Mouse (Mus musculus): ENCODE measurements at regions not wholly inside any gene's neighbourhood (a gene's known extent, or its start where the extent isn't known, plus 50 kb on each side); places are given as distances from the start of the nearest gene placed in this dataset.

DNA sequence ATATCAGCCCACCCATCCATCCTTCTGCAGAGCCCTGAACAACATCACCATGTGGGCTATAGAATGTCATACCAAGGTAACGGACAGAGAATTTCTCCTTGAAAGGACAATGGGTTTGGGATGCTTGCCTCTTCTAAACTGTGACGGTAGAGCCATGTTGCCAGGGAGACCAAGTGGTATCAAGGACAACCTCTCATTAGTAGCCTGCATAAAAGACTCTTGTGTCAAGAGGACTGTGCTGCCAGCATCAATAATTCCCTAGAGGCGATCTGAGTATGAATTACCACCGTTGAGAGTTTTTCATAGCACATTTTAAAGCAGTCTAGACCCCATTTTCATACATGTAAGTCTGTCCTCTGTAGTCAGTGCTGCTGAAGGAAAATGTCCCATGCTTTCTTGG, 79.3 kb upstream of the Hpf1 start:
- Histone ChIP-seq H3K9me3 (ENCODE audit: control insufficient read depth, low read length) (no peaks in the 10 kb centered on the region), H3K36me3 (ENCODE audit: control insufficient read depth, insufficient read depth, low read length) (no peaks in the 10 kb centered on the region), H3K4me1 (ENCODE audit: control insufficient read depth, insufficient read depth, low read length) (no peaks in the 10 kb centered on the region), H3K9ac (ENCODE audit: low read depth, low read length) (no peak overlapping the region), H3K4me3 (ENCODE audit: low read depth, low read length) (no peak overlapping the region), H3K27ac (replicated peaks; ENCODE audit: low read depth, low read length) (no peak overlapping the region), H3K4me2 (ENCODE audit: low read depth, low read length) (no peak overlapping the region), H3K27me3 (replicated peaks; ENCODE audit: control insufficient read depth, insufficient read depth, low read length) (no peaks in the 10 kb centered on the region)
- ATAC-seq (ENCODE audit: low read depth) (peak; percentile 57; the same call in 1 of the 2 replicates), DNase-seq (ENCODE audit: low spot score) (peak; percentile 5)
- 69% methylated on average over 4 of the region's 4 CpGs for WGBS

DNA sequence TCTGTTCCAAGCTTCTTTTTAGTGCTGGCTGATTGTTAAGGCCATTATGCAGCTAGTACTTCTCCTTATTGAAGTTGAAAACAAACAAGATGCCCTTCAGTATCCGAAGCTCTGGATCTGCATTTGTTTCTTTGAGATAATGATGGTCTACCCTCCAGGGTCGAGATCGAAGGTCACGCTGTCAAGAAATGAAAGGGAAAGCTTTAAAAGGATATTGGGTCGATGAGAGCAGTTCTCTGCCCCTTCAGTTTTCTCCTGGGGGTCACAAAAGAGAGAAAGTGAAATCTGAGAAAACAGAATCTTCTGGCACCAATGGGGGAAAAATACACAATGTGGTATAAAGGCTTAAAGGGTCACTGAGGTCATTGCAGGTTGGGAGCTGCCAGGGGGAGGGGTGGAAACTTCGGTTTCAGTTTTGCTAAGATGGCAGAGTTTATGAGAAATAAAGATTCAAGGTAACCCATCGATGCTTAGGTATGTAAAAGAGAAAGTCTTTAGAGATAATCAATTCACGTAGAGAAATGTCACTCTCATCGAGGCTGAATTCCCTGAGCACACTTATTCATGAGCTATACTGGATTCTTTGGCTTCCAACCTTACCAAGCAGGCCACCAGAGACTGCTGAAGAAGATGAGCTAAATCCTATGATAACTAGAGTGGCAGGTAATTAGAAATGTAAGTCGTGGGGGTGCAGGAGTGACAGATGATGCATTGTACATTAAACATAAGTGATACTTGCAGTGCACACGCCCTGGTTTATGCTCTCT, 64.4 kb upstream of the Hpf1 start:
- 60% methylated on average over 11 of the region's 11 CpGs for WGBS
- no peak overlapping the region for H3K4me2 ChIP-seq (ENCODE audit: low read depth, low read length)
- H3K27me3 ChIP-seq (replicated peaks; ENCODE audit: control insufficient read depth, insufficient read depth, low read length), result no peaks in the 10 kb centered on the region
- no peaks in the 10 kb centered on the region for H3K36me3 ChIP-seq (ENCODE audit: control insufficient read depth, insufficient read depth, low read length)
- ATAC-seq (ENCODE audit: low read depth) (no peak), DNase-seq (ENCODE audit: low spot score) (no peak)
- H3K27ac ChIP-seq (replicated peaks; ENCODE audit: low read depth, low read length), result no peak overlapping the region
- H3K4me3 ChIP-seq (ENCODE audit: low read depth, low read length), result no peak overlapping the region
- H3K9ac ChIP-seq (ENCODE audit: low read depth, low read length), result no peak overlapping the region
- H3K9me3 ChIP-seq (ENCODE audit: control insufficient read depth, low read length), result no peaks in the 10 kb centered on the region
- no peaks in the 10 kb centered on the region for H3K4me1 ChIP-seq (ENCODE audit: control insufficient read depth, insufficient read depth, low read length)

DNA sequence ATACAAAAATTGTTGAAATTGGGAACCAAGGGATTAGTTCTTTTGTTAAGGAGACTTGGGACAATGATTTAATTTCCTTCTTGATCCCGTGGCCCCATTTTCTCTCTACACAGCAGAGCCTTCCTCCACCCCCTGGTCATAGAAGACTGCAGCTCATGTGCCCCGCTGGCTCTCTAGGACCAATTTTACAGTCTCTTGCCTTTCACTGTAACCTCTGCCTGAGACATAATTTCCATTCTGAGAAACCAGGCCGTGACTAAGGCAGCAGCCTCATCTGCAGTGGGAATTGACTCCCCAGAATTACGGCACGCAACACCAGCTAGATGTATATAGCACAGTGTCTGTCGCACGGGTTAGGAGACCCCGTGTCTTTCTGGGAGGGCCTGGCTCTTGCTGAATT, 63.0 kb upstream of the Hpf1 start:
- ATAC-seq (ENCODE audit: low read depth) (no peak), DNase-seq (ENCODE audit: low spot score) (no peak)
- H3K4me1 ChIP-seq (ENCODE audit: control insufficient read depth, insufficient read depth, low read length), result no peaks in the 10 kb centered on the region
- 92% methylated on average over 8 of the region's 8 CpGs for WGBS
- no peak overlapping the region for H3K27ac ChIP-seq (replicated peaks; ENCODE audit: low read depth, low read length)
- no peak overlapping the region for H3K4me3 ChIP-seq (ENCODE audit: low read depth, low read length)
- H3K36me3 ChIP-seq (ENCODE audit: control insufficient read depth, insufficient read depth, low read length), result no peaks in the 10 kb centered on the region
- H3K27me3 ChIP-seq (replicated peaks; ENCODE audit: control insufficient read depth, insufficient read depth, low read length), result no peaks in the 10 kb centered on the region
- H3K9me3 ChIP-seq (ENCODE audit: control insufficient read depth, low read length), result no peaks in the 10 kb centered on the region
- H3K4me2 ChIP-seq (ENCODE audit: low read depth, low read length), result no peak overlapping the region
- no peak overlapping the region for H3K9ac ChIP-seq (ENCODE audit: low read depth, low read length)

DNA sequence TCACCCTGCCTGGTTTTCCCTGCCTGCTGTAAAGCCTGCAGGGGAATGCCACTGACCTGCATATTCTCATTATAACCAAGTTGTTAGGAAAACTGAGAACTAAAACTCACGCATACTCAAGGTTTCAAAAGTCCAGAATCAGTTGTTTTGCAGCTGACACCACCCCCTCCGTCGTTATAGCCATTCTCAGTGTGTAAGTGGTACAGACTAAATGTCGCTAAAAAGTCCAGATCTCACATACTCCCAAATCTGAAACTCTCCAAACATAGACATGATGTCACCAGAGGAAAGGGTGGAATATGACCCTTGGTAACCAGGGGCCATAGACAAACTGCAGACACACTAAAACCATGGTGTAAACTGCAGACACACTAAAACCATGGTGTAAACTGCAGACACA, 61.1 kb upstream of the Hpf1 start:
- Histone ChIP-seq H3K4me1 (ENCODE audit: control insufficient read depth, insufficient read depth, low read length) (no peaks in the 10 kb centered on the region), H3K4me3 (ENCODE audit: low read depth, low read length) (no peak overlapping the region), H3K27ac (replicated peaks; ENCODE audit: low read depth, low read length) (no peak overlapping the region), H3K9me3 (ENCODE audit: control insufficient read depth, low read length) (no peaks in the 10 kb centered on the region), H3K4me2 (ENCODE audit: low read depth, low read length) (no peak overlapping the region), H3K36me3 (ENCODE audit: control insufficient read depth, insufficient read depth, low read length) (no peaks in the 10 kb centered on the region), H3K27me3 (replicated peaks; ENCODE audit: control insufficient read depth, insufficient read depth, low read length) (no peaks in the 10 kb centered on the region), H3K9ac (ENCODE audit: low read depth, low read length) (no peak overlapping the region)
- WGBS, result 80% methylated on average over 4 of the region's 4 CpGs
- no peak for DNase-seq (ENCODE audit: low spot score)
- no peak for ATAC-seq (ENCODE audit: low read depth)

DNA sequence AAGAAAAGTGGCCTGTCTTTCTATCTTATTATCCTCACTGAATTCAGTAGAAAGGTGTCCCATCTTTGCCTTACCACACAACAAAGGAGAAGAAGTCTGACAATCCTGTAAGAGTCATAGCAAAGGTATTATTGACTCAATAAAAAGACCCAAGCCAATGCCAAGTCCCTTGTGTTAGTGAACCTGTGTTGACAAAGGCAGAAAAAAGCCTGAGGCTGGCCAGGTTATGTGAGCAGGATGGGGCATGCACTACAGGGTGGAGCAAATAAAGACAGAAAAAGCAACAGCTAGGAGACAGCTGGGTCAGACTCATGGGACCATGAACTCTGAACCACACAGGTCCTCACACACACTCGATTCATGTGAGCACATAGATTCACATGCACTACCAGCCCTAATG, 59.7 kb upstream of the Hpf1 start:
- no peaks in the 10 kb centered on the region for H3K36me3 ChIP-seq (ENCODE audit: control insufficient read depth, insufficient read depth, low read length)
- WGBS, result 59% methylated on average over 1 of the region's 1 CpGs
- no peak overlapping the region for H3K4me3 ChIP-seq (ENCODE audit: low read depth, low read length)
- no peaks in the 10 kb centered on the region for H3K4me1 ChIP-seq (ENCODE audit: control insufficient read depth, insufficient read depth, low read length)
- H3K9me3 ChIP-seq (ENCODE audit: control insufficient read depth, low read length), result no peaks in the 10 kb centered on the region
- ATAC-seq (ENCODE audit: low read depth), result peak; percentile 50; the same call in 1 of the 2 replicates
- no peaks in the 10 kb centered on the region for H3K27me3 ChIP-seq (replicated peaks; ENCODE audit: control insufficient read depth, insufficient read depth, low read length)
- H3K27ac ChIP-seq (replicated peaks; ENCODE audit: low read depth, low read length), result no peak overlapping the region
- H3K9ac ChIP-seq (ENCODE audit: low read depth, low read length), result no peak overlapping the region
- DNase-seq (ENCODE audit: low spot score), result peak; percentile 32
- no peak overlapping the region for H3K4me2 ChIP-seq (ENCODE audit: low read depth, low read length)

DNA sequence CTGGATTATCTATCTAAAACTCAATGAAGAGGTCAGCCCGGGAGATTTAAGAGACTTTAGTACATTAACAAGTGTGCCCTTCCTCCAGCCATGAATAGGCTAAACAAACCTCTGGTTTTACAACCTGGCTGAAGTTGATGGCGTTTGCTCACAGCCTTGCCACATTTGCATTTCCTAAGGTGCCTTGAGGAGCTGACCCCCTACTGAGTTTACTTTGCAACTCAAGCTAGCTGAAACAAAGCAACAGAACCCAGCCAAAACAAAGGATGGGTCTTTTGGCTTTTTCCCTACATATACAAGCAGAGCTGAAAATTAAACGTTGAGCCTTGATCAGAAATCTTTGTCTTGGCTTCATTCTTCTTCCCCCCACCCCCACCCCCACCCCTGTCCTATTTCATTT, 51.7 kb upstream of the Hpf1 start:
- WGBS, result 16% methylated on average over 3 of the region's 3 CpGs
- Histone ChIP-seq H3K4me3 (ENCODE audit: low read depth, low read length) (no peak overlapping the region), H3K4me1 (ENCODE audit: control insufficient read depth, insufficient read depth, low read length) (no peaks in the 10 kb centered on the region), H3K36me3 (ENCODE audit: control insufficient read depth, insufficient read depth, low read length) (no peaks in the 10 kb centered on the region), H3K4me2 (ENCODE audit: low read depth, low read length) (no peak overlapping the region), H3K9me3 (ENCODE audit: control insufficient read depth, low read length) (no peaks in the 10 kb centered on the region), H3K27ac (replicated peaks; ENCODE audit: low read depth, low read length) (no peak overlapping the region), H3K9ac (ENCODE audit: low read depth, low read length) (no peak overlapping the region), H3K27me3 (replicated peaks; ENCODE audit: control insufficient read depth, insufficient read depth, low read length) (no peaks in the 10 kb centered on the region)
- no peak for ATAC-seq (ENCODE audit: low read depth)
- no peak for DNase-seq (ENCODE audit: low spot score)
